Mouse (Mus musculus) hindbrain, embryonic 16.5 days (tissue): ENCODE measurements around the gene Wdr19. TPM values are rescaled to one million over a fixed set of nuclear protein-coding genes. Genes with fewer than 3 reads are reported as not detected.

Source experiments
- ATAC-seq: fragments of 200-750 bp; cut with Nextera tagmentation; 2 replicates; pipeline ENCODE4 v1.8.0; 2017; ENCODE audit warnings: moderate TSS enrichment, moderate library complexity
- H3K27ac ChIP-seq: fragments of 300-500 bp; sonication (generic); 2 replicates; pipeline ENCODE4 v1.5.1; 2014; ENCODE audit warnings: low read depth, mild to moderate bottlenecking, control low read depth, low read length, moderate library complexity
- H3K27me3 ChIP-seq: fragments of 300-500 bp; sonication (generic); replicated peaks from 2 replicates; pipeline ENCODE4 v1.6.1; 2014; ENCODE audit warnings: low read length; ENCODE audit not compliant: control insufficient read depth, insufficient read depth
- H3K36me3 ChIP-seq: fragments of 300-500 bp; sonication (generic); 2 replicates; pipeline ENCODE4 v1.6.1; 2014; ENCODE audit warnings: mild to moderate bottlenecking, low read length, moderate library complexity, mixed read lengths; ENCODE audit not compliant: control insufficient read depth, insufficient read depth
- H3K4me1 ChIP-seq: fragments of 300-500 bp; sonication (generic); 2 replicates; pipeline ENCODE4 v1.6.1; 2014; ENCODE audit warnings: low read depth, low read length; ENCODE audit not compliant: control insufficient read depth, insufficient read depth
- H3K4me2 ChIP-seq: fragments of 300-500 bp; sonication (generic); 2 replicates; pipeline ENCODE4 v1.6.1; 2014; ENCODE audit warnings: mild to moderate bottlenecking, low read length, control low read depth, moderate library complexity
- H3K4me3 ChIP-seq: fragments of 300-500 bp; sonication (generic); 2 replicates; pipeline ENCODE4 v1.5.1; 2014; ENCODE audit warnings: mild to moderate bottlenecking, low read length, control low read depth, moderate library complexity
- H3K9ac ChIP-seq: fragments of 300-500 bp; sonication (generic); 2 replicates; pipeline ENCODE4 v1.6.1; 2014; ENCODE audit warnings: low read depth, mild to moderate bottlenecking, control low read depth, low read length, moderate library complexity
- H3K9me3 ChIP-seq: fragments of 300-500 bp; sonication (generic); 2 replicates; pipeline ENCODE4 v1.6.1; 2014; ENCODE audit warnings: mild to moderate bottlenecking, low read length, moderate library complexity; ENCODE audit not compliant: control insufficient read depth
- WGBS: fragments of 180-500 bp; shearing (Covaris S2); extraction: QIAGEN DNeasy Blood & Tissue Kit; methylation state at CpG from one replicate; pipeline ENCODE4 v1.1.7; 2014; 5-methylcytosine and 5-hydroxymethylcytosine counted together
- polyA plus RNA-seq: library from polyadenylated mRNA; unstranded; fragments of >200 nt; fragmentation: Nextera tagmentation; extraction: Ambion mirVana; gene quantifications from 2 replicates; pipeline ENCODE4 v1.2.1, GENCODE M21; 2015

Gene Wdr19
- polyA plus RNA-seq, 1 experiment from 2014 or later = 11.2 TPM

DNA sequence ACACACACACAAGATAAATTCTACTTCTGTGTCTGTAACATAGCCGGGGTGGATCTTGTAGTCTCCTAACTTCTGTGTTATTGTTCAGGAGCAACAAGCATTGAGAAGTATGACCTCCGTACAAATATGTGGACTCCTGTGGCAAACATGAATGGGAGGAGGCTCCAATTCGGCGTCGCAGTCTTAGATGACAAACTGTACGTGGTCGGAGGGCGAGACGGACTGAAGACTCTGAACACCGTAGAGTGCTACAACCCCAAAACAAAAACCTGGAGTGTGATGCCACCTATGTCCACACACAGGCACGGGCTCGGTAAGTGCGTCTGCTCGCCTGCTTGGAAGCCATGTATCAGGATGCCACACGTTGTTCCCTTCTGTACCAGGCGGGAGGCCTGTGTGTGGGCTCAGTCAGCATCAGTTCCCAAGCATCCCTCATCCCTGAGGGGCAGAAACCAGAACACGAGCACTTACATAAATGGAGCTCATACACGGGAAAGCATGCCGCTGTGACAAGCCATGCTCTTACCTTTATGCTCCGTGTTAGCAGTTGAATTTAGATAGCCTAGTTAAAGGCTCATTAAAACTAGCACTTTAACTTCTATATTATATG is 40.7 kb upstream of the Wdr19 start:
- 0 out of 2 replicates have a peak, but pooled peaks have one; percentile 21 for ATAC-seq
- Histone ChIP-seq H3K27ac (no peak overlapping the region), H3K4me2 (no peak overlapping the region), H3K9ac (no peak overlapping the region), H3K9me3 (no peaks in the 10 kb centered on the region), H3K4me3 (no peak overlapping the region), H3K27me3 (no peaks in the 10 kb centered on the region), H3K4me1 (no peaks in the 10 kb centered on the region), H3K36me3 (peaks cover 8% of the 10 kb centered on the region)
- WGBS = 85% methylated on average over 20 of the region's 20 CpGs

DNA sequence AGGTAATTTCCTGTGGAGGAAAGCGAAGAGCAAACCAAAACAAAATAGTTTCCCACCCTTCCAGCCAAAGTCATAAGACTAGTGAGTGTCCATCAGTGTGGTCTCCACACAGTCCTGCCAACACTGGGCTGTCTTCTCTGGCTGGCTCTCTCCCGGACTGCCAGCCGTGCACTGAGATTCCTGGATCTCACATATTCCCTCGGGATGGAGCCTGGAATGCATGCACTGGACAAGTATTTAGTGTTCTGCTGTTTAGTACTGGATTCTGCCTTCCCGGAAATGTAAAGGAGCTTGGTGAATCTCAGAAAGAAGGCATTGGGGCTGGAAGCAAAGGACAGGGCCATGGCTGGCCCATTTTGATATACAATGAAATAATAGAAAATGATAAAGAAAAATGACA is 36.5 kb upstream of the Wdr19 start:
- no peaks in the 10 kb centered on the region for H3K27me3 ChIP-seq
- H3K4me2 ChIP-seq = no peak overlapping the region
- H3K4me3 ChIP-seq = no peak overlapping the region
- H3K36me3 ChIP-seq = peaks cover 13% of the 10 kb centered on the region
- ATAC-seq = no peak
- H3K27ac ChIP-seq = no peak overlapping the region
- WGBS = 70% methylated on average over 5 of the region's 5 CpGs
- no peaks in the 10 kb centered on the region for H3K9me3 ChIP-seq
- no peak overlapping the region for H3K9ac ChIP-seq
- no peaks in the 10 kb centered on the region for H3K4me1 ChIP-seq

GRCm38 (mm10) chr5:65163489-65164092 is 35.9 kb upstream of the Wdr19 start:
- WGBS = 81% methylated on average over 17 of the region's 17 CpGs
- H3K4me3 ChIP-seq = no peak overlapping the region
- ATAC-seq = 0 out of 2 replicates have a peak, but pooled peaks have one; percentile 65
- no peak overlapping the region for H3K4me2 ChIP-seq
- H3K36me3 ChIP-seq = peaks cover 13% of the 10 kb centered on the region
- no peaks in the 10 kb centered on the region for H3K4me1 ChIP-seq
- no peaks in the 10 kb centered on the region for H3K27me3 ChIP-seq
- no peak overlapping the region for H3K27ac ChIP-seq
- no peak overlapping the region for H3K9ac ChIP-seq
- no peaks in the 10 kb centered on the region for H3K9me3 ChIP-seq

- Histone ChIP-seq H3K4me3 (no peak overlapping the region), H3K4me2 (no peak overlapping the region), H3K27ac (no peak overlapping the region), H3K9ac (no peak overlapping the region), H3K27me3 (no peaks in the 10 kb centered on the region), H3K9me3 (no peaks in the 10 kb centered on the region), H3K4me1 (no peaks in the 10 kb centered on the region), H3K36me3 (peaks cover 2% of the 10 kb centered on the region; the same call in 1 of the 2 replicates)
- ATAC-seq = 0 out of 2 replicates have a peak, but pooled peaks have one; percentile 21
- WGBS = 73% methylated on average over 9 of the region's 9 CpGs
Measured at GRCm38 (mm10) chr5:65170206-65170605, 29.3 kb upstream of the Wdr19 start.

- 62% methylated on average over 26 of the region's 26 CpGs for WGBS
- Histone ChIP-seq H3K27me3 (no peaks in the 10 kb centered on the region), H3K4me2 (peak overlapping the region; percentile 49), H3K9ac (peak overlapping the region; percentile 48; the same call in 1 of the 2 replicates), H3K4me1 (peaks cover 15% of the 10 kb centered on the region), H3K36me3 (no peaks in the 10 kb centered on the region), H3K4me3 (peak overlapping the region; percentile 15), H3K27ac (peak overlapping the region; percentile 74), H3K9me3 (no peaks in the 10 kb centered on the region)
- peak; percentile 87 for ATAC-seq
Measured at GRCm38 (mm10) chr5:65175035-65175917, 24.2 kb upstream of the Wdr19 start.

DNA sequence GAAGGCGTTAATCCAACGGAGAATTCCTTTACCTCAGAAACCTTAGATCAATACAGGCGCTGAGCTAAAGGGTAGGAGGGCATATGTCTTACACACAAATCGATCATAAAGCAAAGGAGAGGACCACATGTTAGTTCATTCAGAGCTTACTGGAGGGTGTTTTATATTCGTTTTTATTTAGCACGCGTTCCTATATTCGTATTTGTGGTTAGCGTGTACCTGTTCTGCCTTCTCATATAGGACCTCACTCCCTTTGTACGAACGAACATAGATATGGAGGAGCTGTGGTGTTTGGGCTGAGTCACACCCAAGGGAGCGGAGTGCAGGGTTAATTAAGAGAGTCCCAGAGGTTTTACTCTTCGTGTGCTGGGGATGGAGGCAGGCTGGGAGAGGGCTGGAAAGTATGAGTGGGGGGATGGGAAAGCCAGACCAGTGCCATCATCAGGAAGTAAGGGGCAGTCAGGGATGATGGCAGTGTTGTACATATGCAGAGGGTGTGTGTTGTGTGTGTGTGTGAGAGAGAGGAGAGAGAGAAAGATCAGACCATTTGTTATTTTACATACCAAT is 23.5 kb upstream of the Wdr19 start:
- WGBS = 57% methylated on average over 13 of the region's 13 CpGs
- Histone ChIP-seq H3K9me3 (no peaks in the 10 kb centered on the region), H3K27me3 (no peaks in the 10 kb centered on the region), H3K27ac (peak overlapping the region; percentile 74), H3K9ac (peak overlapping the region; percentile 48; the same call in 1 of the 2 replicates), H3K4me1 (peaks cover 18% of the 10 kb centered on the region), H3K36me3 (no peaks in the 10 kb centered on the region), H3K4me2 (peak overlapping the region; percentile 49), H3K4me3 (peak overlapping the region; percentile 15)
- peak; percentile 64 for ATAC-seq

- no peaks in the 10 kb centered on the region for H3K36me3 ChIP-seq
- H3K9me3 ChIP-seq = no peaks in the 10 kb centered on the region
- 37% methylated on average over 11 of the region's 11 CpGs for WGBS
- no peak overlapping the region for H3K4me3 ChIP-seq
- H3K27ac ChIP-seq = peak overlapping the region; percentile 12; the same call in 1 of the 2 replicates
- no peak for ATAC-seq
- peaks cover 20% of the 10 kb centered on the region for H3K4me1 ChIP-seq
- H3K9ac ChIP-seq = no peak overlapping the region
- no peak overlapping the region for H3K4me2 ChIP-seq
- no peaks in the 10 kb centered on the region for H3K27me3 ChIP-seq
Measured at GRCm38 (mm10) chr5:65177026-65177514, 22.4 kb upstream of the Wdr19 start.

DNA sequence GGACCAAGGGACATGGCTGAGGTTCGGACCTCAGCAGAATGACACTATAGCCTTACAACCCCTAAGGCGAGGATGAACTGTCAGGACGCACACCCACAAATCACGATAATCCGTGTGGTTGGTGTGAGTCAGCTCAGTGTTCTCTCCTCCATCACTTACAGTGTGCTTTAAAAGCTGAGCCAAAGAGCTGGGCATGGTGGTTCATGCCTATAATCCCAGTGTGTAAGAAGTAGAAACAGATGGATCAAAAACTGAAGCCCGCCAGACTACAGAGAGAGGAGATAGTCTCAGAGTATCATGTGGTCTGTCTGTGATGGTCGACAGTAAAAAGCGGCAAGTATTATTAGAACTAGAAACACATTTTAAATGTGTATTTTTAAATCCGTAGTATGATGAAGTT is 21.0 kb upstream of the Wdr19 start:
- Histone ChIP-seq H3K4me3 (no peak overlapping the region), H3K27me3 (no peaks in the 10 kb centered on the region), H3K27ac (no peak overlapping the region), H3K4me2 (no peak overlapping the region), H3K36me3 (no peaks in the 10 kb centered on the region), H3K4me1 (peaks cover 20% of the 10 kb centered on the region), H3K9me3 (no peaks in the 10 kb centered on the region), H3K9ac (no peak overlapping the region)
- ATAC-seq = no peak
- 94% methylated on average over 9 of the region's 9 CpGs for WGBS
